Mouse (Mus musculus): ENCODE measurements around the gene Sh3bgrl3.

GRCm38 (mm10) chr4:134165548-134166465 lies 37.2 kb upstream of the Sh3bgrl3 start:
- TF ChIP-seq CTCF (IDR thresholded peaks at IDR 0.05; ENCODE audit: low read depth, low read length) (no peak), POLR2AphosphoS5 (IDR thresholded peaks at IDR 0.05; ENCODE audit: insufficient replicate concordance, low read depth, low read length) (no peak), GATA1 (IDR thresholded peaks at IDR 0.05; ENCODE audit: borderline replicate concordance, low read length) (no peak), GATA2 (IDR thresholded peaks at IDR 0.05; ENCODE audit: borderline replicate concordance, low read depth, low read length) (no peak)

All from G1E (cell line).